Mouse (Mus musculus): Measurements from ENCODE around the gene Olfr1513.
A peak's percentile ranks its signal among the peaks of the same experiment; 100 is the strongest.
"Not testable (repeated sequence)": the region's sequence is repeated elsewhere in the genome, so short reads cannot be mapped to it uniquely, and the experiment has no call there.

The Olfr1513 gene

DNA sequence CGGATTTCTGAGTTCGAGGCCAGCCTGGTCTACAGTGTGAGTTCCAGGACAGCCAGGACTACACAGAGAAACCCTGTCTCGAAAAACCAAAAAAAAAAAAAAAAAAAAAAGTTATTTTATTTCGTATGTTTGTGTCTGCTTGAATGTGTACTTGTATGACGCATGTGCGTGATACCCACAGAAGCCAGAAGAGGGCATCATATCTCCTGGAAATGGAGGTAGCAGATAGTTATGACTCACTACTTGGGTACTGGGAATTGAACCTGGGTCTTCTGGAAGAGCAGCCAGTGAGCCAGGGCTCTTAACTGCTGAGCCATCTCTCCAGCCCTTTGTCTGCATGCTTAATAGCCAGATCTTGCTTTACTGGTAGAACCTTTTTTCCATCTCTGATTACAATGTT lies 45.9 kb downstream of the Olfr1513 start:
- peak; percentile 66 for DNase-seq (ENCODE audit: low read depth, low spot score)

DNA sequence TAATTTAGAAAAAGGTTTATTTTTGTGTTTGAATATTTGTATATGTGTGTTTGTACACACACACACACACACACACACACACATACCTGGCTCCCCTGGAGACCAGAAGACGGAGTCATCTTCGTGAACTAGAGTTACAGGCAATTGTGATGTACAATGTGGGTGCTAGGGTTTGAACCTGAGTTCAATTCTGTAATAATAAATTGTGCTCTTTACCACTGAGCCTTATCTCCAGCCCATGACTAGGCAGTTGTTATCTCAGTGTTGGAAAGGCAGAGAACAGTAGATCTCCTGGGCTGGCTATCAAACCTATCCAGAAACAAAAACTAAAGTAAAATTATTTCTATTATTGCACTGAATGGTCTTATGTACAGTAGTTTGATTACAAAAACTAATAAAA lies 50.1 kb downstream of the Olfr1513 start:
- DNase-seq (ENCODE audit: low read depth, low spot score), result no peak

- DNase-seq (ENCODE audit: low read depth, low spot score), result peak; percentile 96
These were observed 51.5 kb downstream of the Olfr1513 start, which contains the start of gene Mettl3 for GRCm38 (mm10) chr14:52304644-52305271. Gene Mettl3 (minus strand): TSS chr14:52305128.

DNA sequence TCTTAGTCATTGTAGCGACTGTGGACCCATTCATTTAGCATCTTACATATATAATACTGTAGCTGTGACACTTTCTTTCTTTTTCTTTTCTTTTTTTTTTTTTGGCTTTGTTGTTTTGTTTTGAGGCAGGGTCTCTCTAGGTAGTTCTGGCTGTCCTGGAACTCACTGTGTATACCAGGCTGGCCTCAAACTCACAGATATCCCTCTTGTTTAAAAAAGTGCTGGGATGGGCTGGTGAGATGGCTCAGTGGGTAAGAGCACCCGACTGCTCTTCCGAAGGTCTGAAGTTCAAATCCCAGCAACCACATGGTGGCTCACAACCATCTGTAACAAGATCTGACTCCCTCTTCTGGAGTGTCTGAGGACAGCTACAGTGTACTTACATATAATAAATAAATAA lies 52.7 kb downstream of the Olfr1513 start:
- not testable (repeated sequence) for DNase-seq (ENCODE audit: low read depth, low spot score)

Measured in R1 (cell line).